Mouse (Mus musculus): ENCODE results near the gene Alox12b. TPM values are rescaled to one million over a fixed set of nuclear protein-coding genes. Genes with fewer than 3 reads are reported as not detected.

The Alox12b gene
- total and polyA plus RNA-seq, 3 experiments = not detected

- no peaks in the 10 kb centered on the region for H3K9me3 ChIP-seq (replicated peaks; ENCODE audit: insufficient read depth, low read length)
- TF ChIP-seq E2F4 (IDR thresholded peaks at IDR 0.05; ENCODE audit: borderline replicate concordance, low read depth, low read length) (no peak), CHD1 (IDR thresholded peaks at IDR 0.05; ENCODE audit: low read depth, low read length) (0 out of 2 replicates have a peak, but pooled peaks have one; percentile 33), RAD21 (IDR thresholded peaks at IDR 0.05; ENCODE audit: low read depth, low read length) (no peak), MXI1 (IDR thresholded peaks at IDR 0.05; ENCODE audit: low read depth, low read length) (no peak; the same call in 1 of the 2 replicates), ZNF384 (IDR thresholded peaks at IDR 0.05; ENCODE audit: low read depth, low read length) (no peak), POLR2AphosphoS5 (IDR thresholded peaks at IDR 0.05; ENCODE audit: borderline replicate concordance, low read depth, low read length) (no peak), SIN3A (IDR thresholded peaks at IDR 0.05; ENCODE audit: low read length) (0 out of 2 replicates have a peak, but pooled peaks have one; percentile 69), GABPA (IDR thresholded peaks at IDR 0.05; ENCODE audit: low read depth, low read length) (no peak), UBTF (IDR thresholded peaks at IDR 0.05; ENCODE audit: borderline replicate concordance, insufficient read depth, low read depth, low read length) (no peak), ZKSCAN1 (IDR thresholded peaks at IDR 0.05; ENCODE audit: low read depth, low read length) (no peak), MAZ (IDR thresholded peaks at IDR 0.05; ENCODE audit: low read depth, low read length) (0 out of 2 replicates have a peak, but pooled peaks have one; percentile 23), HCFC1 (IDR thresholded peaks at IDR 0.05; ENCODE audit: low read depth, low read length) (peak; percentile 13; the same call in 1 of the 2 replicates), ELF1 (IDR thresholded peaks at IDR 0.05; ENCODE audit: low read depth, low read length) (no peak), TAL1 (IDR thresholded peaks at IDR 0.05; ENCODE audit: low read length) (no peak), RCOR1 (IDR thresholded peaks at IDR 0.05; ENCODE audit: low read depth, low read length) (no peak)
- no peak for DNase-seq (ENCODE audit: low read depth, low spot score)
- H3K27ac ChIP-seq (ENCODE audit: control insufficient read depth, low read depth, low read length) = peak overlapping the region; percentile 45
- H3K9ac ChIP-seq (ENCODE audit: control insufficient read depth, low read depth, low read length, poor library complexity, severe bottlenecking) = peak overlapping the region; percentile 76
- no peaks in the 10 kb centered on the region for H3K27me3 ChIP-seq (ENCODE audit: control insufficient read depth in 1 of 2, insufficient read depth in 2 of 2, low read length in 2 of 2)
- no peaks in the 10 kb centered on the region for H3K79me2 ChIP-seq (ENCODE audit: control insufficient read depth, insufficient read depth, low read length, poor library complexity)
- H3K4me3 ChIP-seq (ENCODE audit: control insufficient read depth in 1 of 2, insufficient read depth in 1 of 2, low read depth in 2 of 2, low read length in 2 of 2) = peak overlapping the region; percentile 48 to 78
- H3K36me3 ChIP-seq (ENCODE audit: control insufficient read depth in 1 of 2, insufficient read depth in 2 of 2, low read length in 2 of 2) = peaks cover 0 to 7% of the 10 kb centered on the region in 2 experiments; a peak in 2 of 4 replicates
- peaks cover 0 to 12% of the 10 kb centered on the region in 2 experiments; a peak in 2 of 4 replicates for H3K4me1 ChIP-seq (ENCODE audit: control insufficient read depth in 1 of 2, insufficient read depth in 2 of 2, low read length in 2 of 2)
These were observed 45.6 kb upstream of the Alox12b start for GRCm38 (mm10) chr11:69111051-69111810.

- H3K27ac ChIP-seq (ENCODE audit: control insufficient read depth, low read depth, low read length) = no peak overlapping the region
- no peaks in the 10 kb centered on the region for H3K9me3 ChIP-seq (replicated peaks; ENCODE audit: insufficient read depth, low read length)
- peaks cover 0 to 10% of the 10 kb centered on the region in 2 experiments; a peak in 2 of 4 replicates for H3K36me3 ChIP-seq (ENCODE audit: control insufficient read depth in 1 of 2, insufficient read depth in 2 of 2, low read length in 2 of 2)
- H3K4me1 ChIP-seq (ENCODE audit: control insufficient read depth in 1 of 2, insufficient read depth in 2 of 2, low read length in 2 of 2) = peaks cover 0 to 15% of the 10 kb centered on the region in 2 experiments; a peak in 2 of 4 replicates
- no peak overlapping the region for H3K9ac ChIP-seq (ENCODE audit: control insufficient read depth, low read depth, low read length, poor library complexity, severe bottlenecking)
- no peaks in the 10 kb centered on the region for H3K27me3 ChIP-seq (ENCODE audit: control insufficient read depth in 1 of 2, insufficient read depth in 2 of 2, low read length in 2 of 2)
- peak; percentile 22 for DNase-seq (ENCODE audit: low read depth, low spot score)
- TF ChIP-seq UBTF (IDR thresholded peaks at IDR 0.05; ENCODE audit: borderline replicate concordance, insufficient read depth, low read depth, low read length) (no peak), POLR2AphosphoS5 (IDR thresholded peaks at IDR 0.05; ENCODE audit: borderline replicate concordance, low read depth, low read length) (no peak), ZC3H11A (IDR thresholded peaks at IDR 0.05; ENCODE audit: low read depth, low read length) (no peak)
- peak overlapping the region in 1 of 2 experiments; percentile 10; a peak in 1 of 4 replicates for H3K4me3 ChIP-seq (ENCODE audit: control insufficient read depth in 1 of 2, insufficient read depth in 1 of 2, low read depth in 2 of 2, low read length in 2 of 2)
- H3K79me2 ChIP-seq (ENCODE audit: control insufficient read depth, insufficient read depth, low read length, poor library complexity) = no peaks in the 10 kb centered on the region
These were observed 44.9 kb upstream of the Alox12b start for GRCm38 (mm10) chr11:69111865-69112264.
